Mouse (Mus musculus): ENCODE measurements at regions not wholly inside any gene's neighbourhood (a gene's known extent, or its start where the extent isn't known, plus 50 kb on each side); places are given as distances from the start of the nearest gene placed in this dataset.
"Not testable (repeated sequence)": the region's sequence is repeated elsewhere in the genome, so short reads cannot be mapped to it uniquely, and the experiment has no call there.

DNA sequence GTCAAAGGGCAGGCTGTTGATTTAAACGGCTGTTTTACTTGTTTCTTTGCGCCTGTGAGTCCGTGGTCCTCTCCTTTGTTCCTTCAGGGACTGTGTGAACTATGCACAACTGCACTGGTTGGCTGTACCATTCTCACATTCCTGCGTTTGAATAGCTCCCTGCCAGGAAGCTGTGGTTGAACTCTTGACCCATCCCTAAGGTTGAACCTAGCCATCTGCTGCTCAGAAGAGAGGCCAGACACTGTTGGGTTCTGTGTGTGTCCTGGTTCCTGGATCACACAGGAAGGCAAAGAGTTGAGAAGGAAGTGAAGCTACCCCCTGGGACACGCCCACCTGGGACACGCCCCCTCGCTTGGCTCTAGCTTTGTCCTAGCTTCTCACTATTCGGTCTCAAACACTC lies 149.3 kb upstream of the Ubl3 start:
- DNase-seq: no peak

DNA sequence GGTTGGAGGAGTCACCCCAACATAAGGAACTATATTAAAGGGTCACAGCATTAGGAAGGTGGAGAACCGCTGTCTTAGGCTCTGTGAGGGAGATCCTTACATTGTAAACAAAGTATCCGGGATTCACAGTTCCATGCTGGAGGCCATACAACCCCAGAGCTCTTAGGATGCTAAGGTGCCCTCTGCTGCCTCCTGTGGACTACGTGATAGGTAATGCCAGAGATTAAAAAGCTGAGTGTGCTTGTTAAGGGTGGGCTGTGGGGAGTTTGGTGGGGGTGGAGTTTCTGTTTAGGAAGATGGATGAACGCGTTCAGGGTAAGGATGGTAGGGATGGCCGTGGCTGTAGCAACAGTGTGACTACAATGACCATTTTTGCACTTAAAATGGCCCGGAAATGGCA lies 148.4 kb upstream of the Ubl3 start:
- peak; percentile 44 to 54 for DNase-seq

DNA sequence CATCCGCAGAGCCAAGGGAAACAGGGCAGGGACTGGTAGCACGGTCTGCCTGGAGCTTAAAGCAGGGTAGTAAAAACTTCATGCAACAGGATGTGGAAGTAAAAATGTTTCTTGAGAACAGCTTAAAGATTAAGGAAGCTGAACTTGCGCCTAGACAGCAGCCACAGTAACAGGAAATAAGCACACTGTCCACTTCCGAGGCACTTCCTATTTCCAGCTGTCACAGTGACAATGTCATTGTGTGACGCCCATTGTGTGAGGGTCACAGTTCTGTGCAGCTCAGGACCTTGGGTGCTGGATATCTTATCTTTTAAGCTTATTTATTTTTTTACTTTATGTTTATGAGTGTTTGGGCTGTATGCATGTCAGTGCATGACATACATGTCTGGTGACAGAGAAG lies 147.7 kb upstream of the Ubl3 start:
- no peak for DNase-seq

DNA sequence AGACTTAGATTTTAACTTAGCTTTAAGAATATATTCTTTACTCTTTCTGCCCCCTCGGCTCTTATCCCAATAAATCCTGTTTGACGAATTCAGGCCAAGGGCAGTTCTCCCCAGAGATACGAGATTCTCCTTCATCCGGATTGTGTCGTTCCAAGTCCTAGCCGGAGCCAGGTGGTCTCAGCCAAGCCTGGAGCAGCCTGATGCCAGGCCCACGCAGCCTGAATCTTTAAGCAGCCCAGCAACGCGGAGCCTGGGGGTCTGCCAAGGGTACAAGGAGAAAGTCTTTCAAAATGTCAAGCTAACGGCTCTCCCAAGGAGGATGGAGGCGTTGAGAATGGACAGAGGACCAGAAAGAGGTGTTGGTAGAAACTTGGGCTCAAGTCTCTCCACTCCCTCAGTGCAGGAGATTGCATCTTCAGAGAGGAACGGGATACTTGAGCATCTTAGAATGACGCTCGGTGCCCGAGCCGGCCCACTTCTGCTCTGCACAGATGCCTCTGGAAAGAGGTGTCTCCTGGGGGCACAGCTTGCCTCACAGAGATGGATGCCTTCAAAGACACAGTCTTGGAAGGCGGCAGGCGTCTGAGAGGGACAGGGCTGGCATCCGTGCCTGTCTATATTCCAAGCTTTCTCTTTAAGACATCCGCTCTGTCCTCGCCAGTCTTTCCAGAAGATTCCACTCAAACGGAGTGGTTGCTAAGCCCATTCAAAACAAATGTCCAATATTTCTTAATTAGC lies 145.2 kb upstream of the Ubl3 start:
- DNase-seq: peak; percentile 89 to 94

DNA sequence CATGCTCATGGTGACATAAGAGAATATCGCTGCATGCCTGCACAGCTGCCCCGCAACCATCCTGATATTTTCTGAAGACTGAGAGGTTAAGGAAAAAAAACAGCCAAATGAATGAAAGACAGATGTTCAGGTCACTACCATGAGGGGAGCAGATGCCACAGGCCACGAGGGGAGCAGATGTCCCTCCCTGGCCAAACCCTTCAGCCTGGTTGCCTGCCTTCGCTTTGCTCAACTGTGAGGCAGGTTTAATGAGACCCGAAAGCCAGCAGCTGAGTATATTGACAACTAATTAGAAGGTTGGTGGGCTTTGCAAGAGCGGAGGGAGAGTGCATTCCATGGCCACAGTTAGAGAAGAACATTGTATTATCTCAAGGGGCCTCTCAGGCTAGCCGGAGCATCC lies 141.8 kb upstream of the Ubl3 start:
- peak in 1 of 2 experiments; percentile 63 for DNase-seq

DNA sequence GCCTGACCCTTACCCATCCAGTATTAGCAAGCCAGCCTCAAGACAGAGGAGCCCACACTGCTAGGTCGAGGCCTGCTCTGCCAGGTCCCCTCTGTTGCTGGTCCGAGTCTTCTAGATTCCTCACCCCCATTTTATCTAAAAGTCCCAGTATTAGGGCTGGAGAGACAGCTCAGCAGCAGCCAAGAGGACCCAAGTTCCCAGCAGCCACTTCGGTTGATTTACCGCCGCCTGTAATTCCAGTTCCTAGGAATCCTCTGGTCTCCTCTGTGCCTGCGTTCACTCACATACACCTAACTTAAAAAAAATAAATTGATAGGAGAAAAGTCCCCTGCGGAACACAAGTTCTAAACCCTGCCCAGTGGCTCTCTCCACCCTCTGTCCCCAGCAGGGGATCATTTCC lies 138.9 kb upstream of the Ubl3 start:
- DNase-seq: no peak

DNA sequence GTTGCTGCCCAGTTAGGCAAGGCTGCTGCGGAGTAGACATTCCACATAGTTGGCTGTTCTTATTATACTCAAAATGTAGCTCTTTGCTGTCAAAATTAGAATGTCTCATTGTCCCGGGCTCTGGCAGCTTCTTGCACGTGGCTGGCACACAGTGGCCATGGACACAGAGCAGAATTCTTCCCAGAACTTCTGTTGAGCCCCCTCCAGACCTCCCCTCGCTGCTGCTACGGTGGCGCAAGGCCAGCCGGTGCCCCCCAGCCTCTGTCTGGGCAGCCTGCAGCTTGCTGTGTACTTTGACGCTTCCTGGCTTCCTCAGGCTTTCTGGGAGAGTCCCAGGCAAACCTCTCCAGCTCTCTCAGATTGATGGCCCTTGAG lies 138.2 kb upstream of the Ubl3 start:
- DNase-seq: peak; percentile 60 to 82

DNA sequence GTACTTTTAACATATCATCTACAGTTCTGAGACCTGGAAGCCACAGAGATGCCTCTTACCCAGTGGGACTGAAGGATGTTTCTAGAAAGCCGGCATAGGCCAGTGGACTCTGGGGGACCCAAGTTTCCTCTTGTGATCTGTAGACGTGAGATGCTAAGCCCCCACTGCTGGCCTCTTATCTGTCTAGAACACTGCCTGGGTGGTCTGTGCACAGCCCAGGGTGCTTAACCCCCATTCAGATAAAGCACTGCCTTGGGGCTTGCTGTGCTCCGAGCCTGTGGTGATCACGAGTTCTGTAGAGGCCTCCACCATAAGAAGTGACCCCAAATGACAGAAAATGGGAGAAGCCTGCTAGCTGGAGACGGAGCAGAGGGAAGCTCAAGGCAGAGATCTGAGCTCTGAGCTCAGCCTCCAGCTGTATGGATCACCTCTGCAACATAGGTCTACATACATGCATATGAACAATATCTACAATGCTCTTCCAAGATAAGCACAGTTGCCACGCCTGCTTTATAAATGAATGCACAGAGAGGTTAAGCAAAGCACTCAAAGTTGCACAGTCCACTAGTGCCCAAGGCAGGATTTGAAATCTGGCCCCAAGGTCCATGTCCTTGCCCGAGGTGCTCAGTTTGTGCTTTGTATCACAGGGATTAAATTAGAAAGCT lies 137.7 kb upstream of the Ubl3 start:
- no peak for DNase-seq

DNA sequence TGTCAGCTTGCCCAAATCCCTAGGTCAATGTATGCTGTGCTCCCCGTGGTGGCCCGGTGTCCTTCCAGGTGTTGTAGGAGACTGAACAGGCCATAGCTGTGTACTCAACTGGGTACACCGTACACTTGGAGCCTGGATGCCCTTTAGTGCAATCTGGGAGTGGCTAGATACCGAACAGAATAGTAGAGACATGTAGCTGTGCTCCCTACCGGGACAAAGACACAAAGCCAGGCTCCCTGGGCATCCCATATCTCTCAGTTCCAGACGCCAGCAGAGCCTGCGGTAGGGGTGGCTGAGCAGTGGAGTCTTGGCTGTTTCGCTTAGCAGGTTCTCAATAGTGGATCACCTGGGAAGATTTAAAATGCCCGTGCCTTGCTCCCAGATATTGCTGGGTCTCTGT lies 136.7 kb upstream of the Ubl3 start:
- no peak for DNase-seq

DNA sequence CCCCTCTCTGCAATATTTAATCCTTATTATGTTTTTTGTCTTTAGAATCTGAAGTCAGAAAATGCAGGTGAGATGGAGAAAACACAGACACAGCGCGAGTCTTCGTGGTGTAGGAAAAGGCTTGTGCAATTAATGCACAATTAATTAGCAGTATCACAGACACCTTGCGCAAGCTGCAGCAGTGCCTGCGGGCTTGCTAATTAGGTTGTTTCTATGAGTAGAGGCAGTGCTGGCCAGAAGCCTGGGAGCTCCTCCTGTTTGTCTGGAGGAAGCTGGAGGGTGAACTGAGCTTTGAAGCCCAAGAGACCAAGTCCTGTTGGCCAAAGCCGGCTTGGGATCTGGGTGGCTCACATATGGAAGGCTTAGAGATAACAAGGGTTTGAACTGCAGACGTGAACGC lies 135.9 kb upstream of the Ubl3 start:
- peak; percentile 76 to 83 for DNase-seq

DNA sequence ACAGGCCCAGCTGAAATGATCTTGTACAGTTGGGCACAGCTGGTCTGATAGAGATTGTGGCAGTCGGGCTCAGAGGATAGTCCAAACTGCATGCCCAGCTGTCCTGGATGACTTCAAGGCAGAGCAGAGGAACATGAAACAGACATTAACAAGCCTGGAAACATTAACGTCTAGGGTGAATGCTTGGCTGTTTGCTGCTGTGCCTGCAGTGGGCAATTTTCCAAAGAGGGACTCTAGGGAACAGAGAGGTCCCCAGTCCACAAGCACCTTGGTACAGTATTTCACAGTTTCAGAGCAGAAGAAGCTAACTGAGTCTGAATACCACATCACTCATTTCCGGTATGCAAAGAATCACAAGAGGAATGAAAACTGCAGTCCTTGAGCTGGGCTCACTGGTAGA lies 135.2 kb upstream of the Ubl3 start:
- DNase-seq: no peak

DNA sequence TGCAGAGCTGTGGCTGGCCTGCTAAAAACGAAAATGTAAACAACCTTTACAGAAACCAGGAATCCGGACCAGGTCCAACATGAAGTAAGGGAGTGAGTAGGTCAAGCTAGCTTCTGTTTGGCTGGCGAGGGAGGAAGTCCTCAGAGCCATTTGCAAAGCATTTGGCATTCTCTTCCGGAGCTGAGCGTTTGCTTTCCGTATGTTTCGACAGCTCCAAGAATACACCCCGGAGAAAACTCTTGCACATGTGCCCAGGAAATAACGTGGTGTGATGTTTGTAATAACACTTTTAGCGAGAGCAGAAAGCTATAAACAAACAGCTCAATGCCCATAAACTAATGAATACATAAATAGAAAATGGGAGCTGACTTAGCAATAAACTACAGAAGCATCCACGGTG lies 131.6 kb upstream of the Ubl3 start:
- no peak for DNase-seq

DNA sequence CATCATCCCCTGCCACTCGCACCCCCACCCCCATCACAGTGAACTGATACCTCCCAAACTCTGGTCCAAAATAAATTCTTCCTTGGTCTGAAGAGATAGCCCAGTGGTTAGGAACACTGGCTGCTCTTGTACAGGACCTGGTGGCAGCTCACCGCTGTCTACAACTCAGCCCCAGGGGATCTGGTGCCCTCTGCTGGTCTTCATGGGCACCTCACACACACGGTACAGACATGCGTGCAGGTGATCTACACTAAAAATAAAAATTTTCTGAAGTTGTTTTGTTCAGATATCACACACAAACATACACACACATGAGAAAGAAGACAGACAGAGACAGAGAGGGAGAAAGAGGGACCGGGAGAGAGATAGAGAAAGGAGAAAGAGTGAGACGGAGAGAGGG lies 130.0 kb upstream of the Ubl3 start:
- DNase-seq: no peak

DNA sequence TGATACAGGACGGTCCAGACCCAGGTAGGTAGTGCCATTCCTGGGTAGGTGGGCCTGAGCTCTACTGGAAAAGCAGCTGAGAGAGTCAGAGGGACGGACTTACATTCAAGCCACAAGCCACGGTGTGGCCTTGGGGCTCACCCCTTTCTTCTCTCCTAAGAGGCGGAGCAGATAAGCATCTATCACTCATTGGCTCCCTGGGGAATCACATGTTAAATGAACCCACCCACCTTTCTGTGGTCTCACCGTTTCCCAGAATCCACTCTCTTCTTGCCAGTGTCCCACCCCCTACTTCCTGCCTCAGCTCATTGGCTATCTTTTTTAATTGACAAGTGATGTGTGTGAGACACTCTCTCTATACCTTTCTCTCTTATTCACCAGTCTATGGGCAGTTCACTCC lies 127.8 kb upstream of the Ubl3 start:
- no peak for DNase-seq

DNA sequence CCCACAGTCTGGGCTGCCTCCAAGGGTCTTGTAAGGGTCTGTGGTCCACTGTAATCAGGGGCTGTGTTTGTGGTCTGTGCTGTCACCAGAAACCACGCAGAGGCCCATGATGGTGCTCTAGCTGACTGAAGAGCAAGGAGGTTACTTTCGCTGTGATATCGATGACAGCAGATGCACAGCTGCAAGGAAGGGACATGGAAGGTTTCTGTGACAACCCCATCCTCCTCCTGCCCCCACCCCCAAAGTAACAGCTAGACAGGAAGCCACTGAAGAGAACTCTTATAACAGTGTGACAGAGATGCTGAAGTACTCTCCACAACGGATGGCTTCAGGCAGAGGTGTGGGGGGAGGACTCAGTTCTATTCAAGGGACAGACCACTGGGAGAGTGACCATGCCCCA lies 127.0 kb upstream of the Ubl3 start:
- DNase-seq: no peak

DNA sequence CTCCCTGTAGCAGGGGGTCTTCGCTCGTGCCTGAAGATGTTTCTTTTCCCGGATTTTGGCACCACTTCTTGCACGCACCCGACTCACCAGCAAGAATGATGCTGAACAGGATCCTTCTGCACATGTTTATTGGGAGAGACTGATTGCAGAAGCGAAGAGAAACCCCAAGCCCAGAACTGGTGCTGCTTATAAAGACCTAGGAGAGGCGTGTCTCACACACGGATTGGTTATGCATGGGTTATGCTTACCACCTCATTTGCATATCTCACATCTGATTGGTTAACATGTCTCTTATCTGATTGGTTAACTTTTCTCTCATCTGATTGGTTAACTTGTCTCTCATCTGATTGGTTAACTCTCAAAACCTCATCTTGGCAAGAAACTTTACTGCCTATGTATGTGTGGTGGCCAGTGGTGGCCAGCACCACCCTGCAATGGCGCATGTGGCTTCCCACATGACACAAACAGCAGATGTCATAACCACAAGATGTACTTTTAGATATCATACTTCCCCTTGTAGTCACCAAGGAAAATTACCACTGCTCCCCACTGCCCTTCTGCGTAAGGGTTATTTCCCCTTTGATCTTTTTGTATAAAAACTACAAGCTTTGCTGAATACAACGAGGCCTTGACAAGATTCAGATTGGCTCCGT lies 125.8 kb upstream of the Ubl3 start:
- DNase-seq: not testable (repeated sequence)

DNA sequence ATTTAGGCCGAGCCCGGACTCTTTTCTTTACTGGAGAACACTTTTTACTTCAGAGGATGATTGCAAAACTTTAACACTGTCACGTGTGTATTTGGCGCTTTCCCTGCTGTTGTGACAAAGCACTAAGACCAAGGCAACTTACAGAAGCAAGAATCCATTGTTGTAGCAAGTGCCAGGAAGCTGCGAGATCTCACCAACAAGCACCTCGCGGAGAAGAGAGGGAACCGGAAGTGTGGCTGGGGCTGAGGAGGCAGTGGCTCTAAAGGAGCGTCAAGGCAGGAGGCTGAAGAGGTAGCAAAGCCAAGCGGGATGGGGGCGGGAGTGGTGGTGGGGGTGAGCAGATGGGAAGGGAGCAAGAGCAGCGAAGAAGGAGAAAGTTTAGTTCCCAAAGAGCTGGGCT lies 121.7 kb upstream of the Ubl3 start:
- DNase-seq: no peak

DNA sequence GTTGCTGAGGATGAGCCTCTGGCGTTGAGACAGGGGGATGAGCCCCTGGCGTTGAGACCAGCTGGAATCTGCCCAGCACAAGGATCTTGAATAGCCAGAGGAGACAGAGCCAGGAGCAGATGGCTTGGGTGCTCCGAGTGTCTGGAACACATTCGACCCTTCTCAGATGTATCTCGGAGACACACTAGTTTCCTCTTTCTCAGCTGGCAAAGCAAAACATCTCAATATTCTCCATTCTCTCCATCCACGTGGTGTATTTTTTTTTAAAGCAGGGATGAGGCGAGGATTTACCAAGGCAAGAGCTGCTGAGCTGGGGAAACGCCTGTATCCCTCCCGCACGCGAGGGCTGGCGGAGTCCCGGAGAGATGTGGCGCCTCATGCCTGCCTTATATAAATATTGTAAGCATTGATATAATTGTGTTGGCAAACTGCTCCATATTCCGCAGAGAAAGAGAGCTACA lies 109.7 kb upstream of the Ubl3 start:
- DNase-seq: peak; percentile 86 to 91

DNA sequence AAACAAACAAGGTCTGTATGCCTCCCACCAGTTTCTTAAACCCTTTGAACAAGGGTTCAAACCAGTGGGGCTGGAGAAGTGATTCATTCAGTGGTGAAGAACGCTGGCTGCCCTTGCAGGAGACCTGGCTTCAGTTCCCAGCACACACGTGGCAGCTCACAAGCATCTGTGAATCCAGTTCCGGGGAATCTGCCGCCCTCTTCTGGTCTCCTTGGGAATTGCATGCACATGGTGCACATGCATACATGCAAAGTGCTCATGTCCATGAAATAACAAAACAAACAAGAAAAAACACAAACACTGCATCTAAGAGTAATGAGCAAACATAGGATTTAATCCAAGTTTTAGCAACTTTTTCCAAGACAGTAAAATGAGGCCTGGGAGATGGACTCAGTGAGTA lies 108.5 kb upstream of the Ubl3 start:
- peak; percentile 48 to 63 for DNase-seq

DNA sequence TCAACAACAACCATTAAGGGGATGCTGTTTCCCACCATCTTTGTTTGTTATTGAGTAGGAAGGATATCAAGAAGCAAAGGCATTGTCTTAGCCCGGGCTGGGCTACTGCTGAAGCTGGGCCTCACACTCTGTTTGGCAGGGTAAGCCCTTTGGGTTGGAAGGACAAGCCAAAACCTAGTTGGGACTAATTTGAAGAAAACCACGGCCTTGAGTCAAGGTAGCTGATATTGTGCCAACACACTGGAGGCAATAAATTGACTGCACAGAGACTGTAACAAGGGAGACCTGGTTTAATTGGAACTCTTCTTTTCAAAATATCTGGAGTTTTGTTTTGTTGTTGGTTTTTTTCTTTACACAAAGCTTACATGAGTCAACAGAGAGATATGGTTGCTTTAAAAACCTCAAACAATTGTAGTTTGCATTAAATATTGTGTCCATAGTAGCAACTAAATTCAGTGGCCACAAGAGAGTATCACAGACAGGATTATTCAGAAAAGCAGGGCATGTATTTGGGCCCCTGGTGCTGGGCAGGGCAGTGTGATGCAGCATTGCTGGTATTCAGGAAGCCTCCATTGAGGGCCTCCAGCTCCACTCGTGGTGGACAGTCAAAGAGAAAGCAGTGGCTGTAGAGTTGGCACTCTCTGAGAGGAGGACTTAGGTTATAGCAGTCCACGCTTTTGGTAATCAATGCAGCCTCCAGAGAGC lies 105.5 kb upstream of the Ubl3 start:
- no peak for DNase-seq

DNA sequence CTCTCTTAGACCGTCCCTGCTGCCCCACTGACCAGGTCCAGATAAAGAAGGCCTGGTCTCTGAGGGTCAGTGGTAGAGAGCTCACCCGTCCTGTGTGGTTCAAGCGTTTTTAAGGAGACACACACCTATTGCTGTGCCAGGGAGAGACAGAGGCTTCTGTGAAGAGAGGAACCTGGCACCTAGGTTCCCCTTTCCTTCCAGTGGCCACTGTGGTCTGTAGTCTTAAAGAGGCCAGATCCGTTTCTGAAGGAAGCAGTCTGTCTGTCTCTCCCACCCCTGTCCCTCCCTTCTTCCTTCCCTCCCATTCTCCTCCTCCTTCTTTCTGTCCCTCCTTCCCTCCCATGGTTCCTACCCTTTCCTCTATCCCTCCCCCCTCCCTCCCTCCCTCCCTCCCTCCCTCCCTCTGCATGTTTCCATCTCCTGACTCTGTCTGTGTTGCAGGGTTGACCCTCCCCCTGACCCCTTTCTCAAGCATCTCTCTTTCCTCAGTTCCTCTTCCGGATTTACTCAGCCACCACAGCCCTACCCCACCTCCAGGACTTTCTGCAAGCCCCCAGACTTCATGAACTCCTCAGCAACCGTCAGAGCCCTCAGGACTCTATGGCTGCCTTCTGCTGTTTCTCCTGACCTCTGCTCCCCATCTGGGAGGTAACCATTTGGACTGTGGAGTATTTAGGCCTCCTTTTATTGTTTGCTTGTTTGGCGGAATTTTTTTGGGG lies 100.1 kb upstream of the Ubl3 start:
- DNase-seq: no peak

DNA sequence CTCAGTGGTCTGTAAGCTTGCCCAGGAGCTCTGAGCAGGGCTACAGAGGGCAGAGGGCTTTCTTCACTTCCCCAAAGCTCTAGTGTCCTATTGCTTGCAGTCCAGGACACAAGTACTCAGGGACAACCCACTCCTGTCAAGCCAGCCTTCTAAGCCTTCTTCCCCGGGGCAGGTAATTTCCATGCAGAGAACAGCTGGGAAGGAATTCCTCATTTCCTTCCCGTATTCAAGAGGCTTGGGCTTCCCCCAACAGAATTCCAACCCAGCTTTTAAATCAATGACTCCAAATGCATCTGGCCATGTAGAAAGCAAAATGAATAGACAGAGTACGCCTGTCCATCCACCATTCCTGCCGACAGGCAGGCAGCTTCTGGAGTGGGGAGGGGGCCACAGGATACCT lies 99.1 kb upstream of the Ubl3 start:
- no peak for DNase-seq

DNA sequence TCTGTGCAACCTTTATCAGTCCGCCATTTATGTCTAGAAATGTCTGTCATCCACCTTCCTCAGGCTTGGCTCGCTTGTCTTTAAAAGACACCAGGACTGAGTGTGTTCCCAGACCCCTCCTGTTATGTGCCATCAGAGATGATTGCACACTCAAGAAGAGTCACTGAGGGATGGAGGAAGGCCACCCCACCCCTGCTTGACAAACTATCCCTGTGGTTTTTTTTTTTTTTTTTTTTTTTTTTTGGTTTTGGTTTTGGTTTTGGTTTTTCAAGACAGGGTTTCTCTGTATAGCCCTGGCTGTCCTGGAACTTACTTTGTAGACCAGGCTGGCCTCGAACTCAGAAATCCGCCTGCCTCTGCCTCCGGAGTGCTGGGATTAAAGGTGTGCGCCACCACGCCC lies 97.0 kb upstream of the Ubl3 start:
- not testable (repeated sequence) for DNase-seq

Data from cerebellum, postnatal 10 days (tissue).